23 mouse cellular contexts compared by ENCODE assay signal in genomic region chr19:5444954-5445353, GRCm38 (mm10). TPM values are rescaled to one million over a fixed set of nuclear protein-coding genes. Genes with fewer than 3 reads are reported as not detected.
DNase-seq lines count a peak whose midpoint lies in the region; ATAC-seq and TF ChIP-seq lines count a peak whose summit lies in the region.
"Had no signal": no experiment of that assay in that cellular context is flagged by ENCODE, and none has a peak within 500 bp of the region (broad histone marks: within the 10 kb centered on the region; RNA-seq: fewer than 3 reads in every experiment).

No protein-coding gene starts in this region.

- ATAC-seq in lung, embryonic 16.5 days (ENCODE audit: low read depth): 0 out of 2 replicates have a peak, but pooled peaks have one; percentile 34
- ATAC-seq in Patski: peak; percentile 75
- ATAC-seq: intestine, embryonic 15.5 days; midbrain, embryonic 13.5 days had no signal

- no peak overlapping the region for H3K4me2 ChIP-seq in lung, embryonic 16.5 days (ENCODE audit: low read depth, low read length)
- H3K4me2 ChIP-seq: embryonic facial prominence, embryonic 12.5 days; heart, embryonic 12.5 days; hindbrain, embryonic 15.5 days; intestine, embryonic 15.5 days; lung, embryonic 15.5 days; midbrain, embryonic 13.5 days; neural tube, embryonic 13.5 days had no signal

- CTCF ChIA-PET in Patski (lab: Charles Lee): interaction anchor here (0.9 to 7.2 kb wide), 7 partner anchors 9 to 43 kb away, joined by 3 to 64 read pairs (median 7); partner anchors contain the start of genes Ccdc85b, Fibp and Mus81

- H3K4me3 ChIP-seq in lung, embryonic 16.5 days (ENCODE audit: low read length): no peak overlapping the region
- H3K4me3 ChIP-seq: embryonic facial prominence, embryonic 12.5 days; forebrain, embryonic 10.5 days; heart, embryonic 12.5 days; hindbrain, embryonic 15.5 days; intestine, embryonic 15.5 days; limb, embryonic 10.5 days; lung, embryonic 15.5 days; midbrain, embryonic 13.5 days; neural tube, embryonic 13.5 days had no signal

- intact Hi-C loops in left cerebral cortex, postnatal 36 days (cut with DNase I): no loop called here
- intact Hi-C loops in left cerebral cortex, postnatal 25 days (cut with DNase I): no loop called here

- WGBS in lung, embryonic 16.5 days: 30% methylated on average over 7 of the region's 7 CpGs

- no peaks in the 10 kb centered on the region for H3K36me3 ChIP-seq in lung, embryonic 16.5 days (ENCODE audit: control insufficient read depth, insufficient read depth, low read length)
- H3K36me3 ChIP-seq: embryonic facial prominence, embryonic 12.5 days; forebrain, embryonic 10.5 days; heart, embryonic 12.5 days; hindbrain, embryonic 15.5 days; intestine, embryonic 15.5 days; limb, embryonic 10.5 days; lung, embryonic 15.5 days; midbrain, embryonic 13.5 days; neural tube, embryonic 13.5 days had no signal

- H3K4me1 ChIP-seq in lung, embryonic 16.5 days (replicated peaks; ENCODE audit: control insufficient read depth, insufficient read depth, low read length): peaks cover 19% of the 10 kb centered on the region

- DNase-seq in lung, postnatal 14 days: no peak
- DNase-seq in Patski (ENCODE audit: low read depth, low spot score): no peak
- peak; percentile 52 for DNase-seq in fibroblast of lung, adult 2 months (ENCODE audit: low read depth)
- peak; percentile 39 to 57 for DNase-seq in kidney, postnatal 4 days
- DNase-seq in left cerebral cortex, postnatal 36 days (ENCODE audit: low spot score in 2 of 2): no peak
- DNase-seq in left cerebral cortex, postnatal 25 days (ENCODE audit: low spot score in 2 of 2): no peak
- no peak for DNase-seq in right cerebral cortex, postnatal 36 days (ENCODE audit: low spot score in 2 of 2)
- DNase-seq: cerebellum, adult 9-10 months; thymus, postnatal 4 days had no signal

- no peak overlapping the region for H3K27ac ChIP-seq in lung, embryonic 16.5 days (ENCODE audit: low read length)
- H3K27ac ChIP-seq: embryonic facial prominence, embryonic 12.5 days; forebrain, embryonic 10.5 days; hindbrain, embryonic 15.5 days; intestine, embryonic 15.5 days; limb, embryonic 10.5 days; lung, embryonic 15.5 days; midbrain, embryonic 13.5 days; neural tube, embryonic 13.5 days had no signal

- TF ChIP-seq CTCF in Patski (IDR thresholded peaks at IDR 0.05): no peak

- H3K27me3 ChIP-seq in lung, embryonic 16.5 days (ENCODE audit: control insufficient read depth, insufficient read depth, low read depth, low read length): peaks cover 31% of the 10 kb centered on the region
- no peaks in the 10 kb centered on the region for H3K27me3 ChIP-seq in Patski

- in situ Hi-C loops in Patski (cut with MboI; ENCODE audit: low pct_unique_long_range_greater_than_20kb): no loop called here

- H3K9ac ChIP-seq in lung, embryonic 16.5 days (ENCODE audit: low read length): 0 out of 2 replicates have a peak overlapping the region, but pooled peaks have one; percentile 31
- H3K9ac ChIP-seq: embryonic facial prominence, embryonic 12.5 days; heart, embryonic 12.5 days; hindbrain, embryonic 15.5 days; intestine, embryonic 15.5 days; lung, embryonic 15.5 days; midbrain, embryonic 13.5 days; neural tube, embryonic 13.5 days had no signal

- POLR2A ChIA-PET in Patski (lab: Charles Lee): interaction anchor here (0.6 to 1.7 kb wide), 3 partner anchors 9 to 510 kb away, joined by 3 to 9 read pairs (median 5); partner anchors contain the start of gene Ccdc85b

- H3K9me3 ChIP-seq in lung, embryonic 16.5 days (ENCODE audit: control insufficient read depth, low read length): peaks cover 5% of the 10 kb centered on the region; the same call in 1 of the 2 replicates
- H3K9me3 ChIP-seq: embryonic facial prominence, embryonic 12.5 days; hindbrain, embryonic 15.5 days; intestine, embryonic 15.5 days; limb, embryonic 10.5 days; lung, embryonic 15.5 days had no signal

RNA-seq across cellular contexts. Expression of gene Fosl1, which starts 2.4 kb away (rescaled TPM):
- not detected in 2 replicates for polyA plus RNA-seq in lung, embryonic 16.5 days (2015; fragmentation: Nextera tagmentation; extraction: Ambion mirVana)
- polyA plus RNA-seq in Patski (2021): 2.1 TPM
- total RNA-seq in left cerebral cortex, postnatal 36 days (2021): not detected
- total RNA-seq in left cerebral cortex, postnatal 25 days (2021): not detected
- total RNA-seq: heart, postnatal 25 days; left cerebral cortex, adult 18-20 months; liver, adult 2 months had no signal
- polyA plus RNA-seq: embryonic facial prominence, embryonic 12.5 days; forebrain, embryonic 10.5 days; heart, embryonic 12.5 days; hindbrain, embryonic 15.5 days; intestine, embryonic 15.5 days; limb, embryonic 10.5 days; liver, adult 2 months; lung, embryonic 15.5 days; midbrain, embryonic 13.5 days; stomach, embryonic 14.5 days had no signal

RNA-seq across cellular contexts. Expression of gene Ccdc85b, which starts 12.7 kb away (rescaled TPM):
- 7.5 and 7.7 TPM in 2 replicates for polyA plus RNA-seq in lung, embryonic 16.5 days (2015; fragmentation: Nextera tagmentation; extraction: Ambion mirVana)
- 16.8 TPM for polyA plus RNA-seq in Patski (2021)
- total RNA-seq in left cerebral cortex, postnatal 36 days (2021): 10 to 100 TPM; 28.5 to 31.7 TPM
- 10 to 100 TPM; 26.4 to 27.9 TPM for total RNA-seq in left cerebral cortex, postnatal 25 days (2021)

RNA-seq across cellular contexts. Expression of gene Fibp, which starts 15.5 kb away (rescaled TPM):
- 111 and 119 TPM in 2 replicates for polyA plus RNA-seq in lung, embryonic 16.5 days (2015; fragmentation: Nextera tagmentation; extraction: Ambion mirVana)
- 92.2 TPM for polyA plus RNA-seq in Patski (2021)
- total RNA-seq in left cerebral cortex, postnatal 36 days (2021): 10 to 100 TPM; 87.2 to 95.1 TPM
- 10 to 100 TPM; 81.9 to 92.9 TPM for total RNA-seq in left cerebral cortex, postnatal 25 days (2021)

RNA-seq across cellular contexts. Expression of gene AI837181, which starts 20.0 kb away (rescaled TPM):
- 20.7 and 28.3 TPM in 2 replicates for polyA plus RNA-seq in lung, embryonic 16.5 days (2015; fragmentation: Nextera tagmentation; extraction: Ambion mirVana)
- 58.5 TPM for polyA plus RNA-seq in Patski (2021)
- 10 to 100 TPM; 70.2 to 78.3 TPM for total RNA-seq in left cerebral cortex, postnatal 36 days (2021)
- 10 to 100 TPM; 70.2 to 73.3 TPM for total RNA-seq in left cerebral cortex, postnatal 25 days (2021)

RNA-seq across cellular contexts. Expression of gene Drap1, which starts 20.2 kb away (rescaled TPM):
- polyA plus RNA-seq in lung, embryonic 16.5 days (2015; fragmentation: Nextera tagmentation; extraction: Ambion mirVana): 263 and 265 TPM in 2 replicates
- polyA plus RNA-seq in Patski (2021): 251 TPM
- 100 to 1,000 TPM; 245 to 260 TPM for total RNA-seq in left cerebral cortex, postnatal 36 days (2021)
- total RNA-seq in left cerebral cortex, postnatal 25 days (2021): 100 to 1,000 TPM; 197 to 233 TPM

Comparison
In these comparisons a context has a peak if more than half of its experiments do, and no peak if none do; other contexts are left out.
1. DNase-seq: peak in fibroblast of lung, adult 2 months (single experiment) and kidney, postnatal 4 days (2 of 2); none in lung, postnatal 14 days (single experiment), Patski (single experiment), left cerebral cortex, postnatal 36 days (0 of 2), left cerebral cortex, postnatal 25 days (0 of 2) and right cerebral cortex, postnatal 36 days (0 of 2).